Mouse (Mus musculus) MEL (cell line): Measurements from ENCODE around the gene Lad1. TPM values are rescaled to one million over a fixed set of nuclear protein-coding genes. Genes with fewer than 3 reads are reported as not detected.
A peak's percentile ranks its signal among the peaks of the same experiment; 100 is the strongest.

Source experiments
- DNase-seq: peaks from one replicate; pipeline ENCODE4 v3.0.0; 2011; ENCODE audit warnings: low read depth, low spot score
- H3K27ac ChIP-seq: 2 replicates; pipeline ENCODE4 v1.5.1; 2012; ENCODE audit warnings: low read depth, mild to moderate bottlenecking, control low read depth, low read length, moderate library complexity; ENCODE audit not compliant: control insufficient read depth
- H3K27me3 ChIP-seq, 2 experiments: fragments of 150-350 bp in 1 of 2; sonication (generic) in 1 of 2; 2 replicates each; pipeline ENCODE4 v1.6.1; 2012; ENCODE audit warnings: low read length in 2 of 2, mild to moderate bottlenecking in 2 of 2, improper control_type of control experiment in 1 of 2, moderate library complexity in 1 of 2; ENCODE audit not compliant: insufficient read depth in 2 of 2, control insufficient read depth in 1 of 2
- H3K36me3 ChIP-seq, 2 experiments: 2 replicates each; pipeline ENCODE4 v1.6.1; 2012 to 2014; ENCODE audit warnings: low read length in 2 of 2, improper control_type of control experiment in 1 of 2, inconsistent platforms in 1 of 2, mild to moderate bottlenecking in 1 of 2; ENCODE audit not compliant: insufficient read depth in 2 of 2, control insufficient read depth in 1 of 2
- H3K4me1 ChIP-seq, 2 experiments: fragments of 150-350 bp in 1 of 2; sonication (generic) in 1 of 2; 2 replicates each; pipeline ENCODE4 v1.6.1; 2012; ENCODE audit warnings: low read length in 2 of 2, improper control_type of control experiment in 1 of 2, mild to moderate bottlenecking in 1 of 2; ENCODE audit not compliant: insufficient read depth in 2 of 2, control insufficient read depth in 1 of 2
- H3K4me3 ChIP-seq, 2 experiments: fragments of 150-350 bp in 1 of 2; sonication (generic) in 1 of 2; 2 replicates each; pipeline ENCODE4 v1.5.1; 2012; ENCODE audit warnings: low read depth in 2 of 2, low read length in 2 of 2, mild to moderate bottlenecking in 2 of 2, moderate library complexity in 2 of 2, control low read depth in 1 of 2, improper control_type of control experiment in 1 of 2; ENCODE audit not compliant: control insufficient read depth in 1 of 2, insufficient read depth in 1 of 2
- H3K79me2 ChIP-seq: 2 replicates; pipeline ENCODE4 v1.6.1; 2012; ENCODE audit warnings: mild to moderate bottlenecking, low read length, moderate library complexity; ENCODE audit not compliant: control insufficient read depth, poor library complexity, insufficient read depth
- H3K9ac ChIP-seq: 2 replicates; pipeline ENCODE4 v1.6.1; 2012; ENCODE audit warnings: low read depth, mild to moderate bottlenecking, control low read depth, low read length, moderate library complexity; ENCODE audit not compliant: control insufficient read depth, poor library complexity, severe bottlenecking
- H3K9me3 ChIP-seq: fragments of 150-350 bp; sonication (generic); replicated peaks from 2 replicates; pipeline ENCODE4 v1.6.1; 2012; ENCODE audit warnings: mild to moderate bottlenecking, low read length, improper control_type of control experiment, moderate library complexity; ENCODE audit not compliant: insufficient read depth
- CHD2 ChIP-seq: IDR thresholded peaks from 2 replicates; pipeline ENCODE4 v1.6.1; 2011; ENCODE audit warnings: low read length, improper control_type of control experiment
- CTCF ChIP-seq, 3 experiments: IDR thresholded peaks in 2 of 3; conservative IDR thresholded peaks in 1 of 3; 2 replicates each; pipeline ENCODE4 v1.5.1; 2011 to 2012; ENCODE audit warnings: low read length in 3 of 3, low read depth in 2 of 3, mild to moderate bottlenecking in 2 of 3, improper control_type of control experiment in 1 of 3, inconsistent platforms in 1 of 3, mixed read lengths in 1 of 3, moderate library complexity in 1 of 3; ENCODE audit not compliant: control insufficient read depth in 1 of 3, insufficient read depth in 1 of 3, poor library complexity in 1 of 3, severe bottlenecking in 1 of 3
- E2F4 ChIP-seq: IDR thresholded peaks from 2 replicates; pipeline ENCODE4 v1.6.1; 2011; ENCODE audit warnings: low read depth, low read length, improper control_type of control experiment, borderline replicate concordance
- EP300 ChIP-seq, 2 experiments: IDR thresholded peaks; 2 replicates each; pipeline ENCODE4 v1.6.1; 2011; ENCODE audit warnings: improper control_type of control experiment in 2 of 2, low read length in 2 of 2, low read depth in 1 of 2, mild to moderate bottlenecking in 1 of 2
- ETS1 ChIP-seq: IDR thresholded peaks from 2 replicates; pipeline ENCODE4 v1.6.1; 2012; ENCODE audit warnings: low read depth, mild to moderate bottlenecking, inconsistent platforms, low read length, improper control_type of control experiment, moderate library complexity
- GATA1 ChIP-seq: IDR thresholded peaks from 2 replicates; pipeline ENCODE4 v1.6.1; 2011; ENCODE audit warnings: low read depth, low read length, improper control_type of control experiment
- HCFC1 ChIP-seq: IDR thresholded peaks from 2 replicates; pipeline ENCODE4 v1.6.1; 2012; ENCODE audit warnings: low read depth, mild to moderate bottlenecking, inconsistent platforms, low read length, improper control_type of control experiment, moderate library complexity
- JUND ChIP-seq: IDR thresholded peaks from 2 replicates; pipeline ENCODE4 v1.6.1; 2011; ENCODE audit warnings: low read depth, mild to moderate bottlenecking, improper control_type of control experiment, low read length
- KAT2A ChIP-seq: conservative IDR thresholded peaks from 2 replicates; pipeline ENCODE4 v1.6.1; 2012; ENCODE audit warnings: low read depth, low read length, improper control_type of control experiment, inconsistent platforms
- MAX ChIP-seq: IDR thresholded peaks from 2 replicates; pipeline ENCODE4 v1.6.1; 2011; ENCODE audit warnings: low read length, improper control_type of control experiment
- MEF2A ChIP-seq: IDR thresholded peaks from 2 replicates; pipeline ENCODE4 v1.6.1; 2014; ENCODE audit warnings: low read depth, mild to moderate bottlenecking, inconsistent platforms, low read length, improper control_type of control experiment; ENCODE audit not compliant: poor library complexity, insufficient replicate concordance, severe bottlenecking; ENCODE audit errors: extremely low read depth
- MXI1 ChIP-seq: IDR thresholded peaks from 2 replicates; pipeline ENCODE4 v1.6.1; 2011; ENCODE audit warnings: mild to moderate bottlenecking, low read depth, low read length, improper control_type of control experiment
- MYB ChIP-seq: IDR thresholded peaks from 2 replicates; pipeline ENCODE4 v1.6.1; 2011; ENCODE audit warnings: mild to moderate bottlenecking, low read depth, low read length, improper control_type of control experiment
- MYC ChIP-seq: IDR thresholded peaks from 2 replicates; pipeline ENCODE4 v1.6.1; 2011; ENCODE audit warnings: low read depth, mild to moderate bottlenecking, low read length, improper control_type of control experiment, moderate library complexity
- NRF1 ChIP-seq: IDR thresholded peaks from 2 replicates; pipeline ENCODE4 v1.6.1; 2014; ENCODE audit warnings: low read depth, mild to moderate bottlenecking, inconsistent platforms, low read length, improper control_type of control experiment, moderate library complexity; ENCODE audit not compliant: poor library complexity, insufficient read depth, severe bottlenecking
- POLR2A ChIP-seq, 2 experiments: IDR thresholded peaks; 2 replicates each; pipeline ENCODE4 v1.6.1; 2011 to 2012; ENCODE audit warnings: low read length in 2 of 2, mild to moderate bottlenecking in 2 of 2, control low read depth in 1 of 2, improper control_type of control experiment in 1 of 2, low read depth in 1 of 2, moderate library complexity in 1 of 2; ENCODE audit not compliant: control insufficient read depth in 1 of 2, insufficient read depth in 1 of 2, poor library complexity in 1 of 2
- POLR2AphosphoS5 ChIP-seq: IDR thresholded peaks from 2 replicates; pipeline ENCODE4 v1.6.1; 2012; ENCODE audit warnings: low read depth, borderline replicate concordance, mild to moderate bottlenecking, inconsistent platforms, low read length, moderate library complexity, mixed read lengths
- RAD21 ChIP-seq: IDR thresholded peaks from 2 replicates; pipeline ENCODE4 v1.6.1; 2011; ENCODE audit warnings: mild to moderate bottlenecking, low read depth, low read length, improper control_type of control experiment
- RCOR1 ChIP-seq: IDR thresholded peaks from 2 replicates; pipeline ENCODE4 v1.6.1; 2012; ENCODE audit warnings: low read depth, mild to moderate bottlenecking, inconsistent platforms, low read length, improper control_type of control experiment
- SMC3 ChIP-seq: IDR thresholded peaks from 2 replicates; pipeline ENCODE4 v1.6.1; 2011; ENCODE audit warnings: low read depth, low read length, improper control_type of control experiment
- TAL1 ChIP-seq: IDR thresholded peaks from 2 replicates; pipeline ENCODE4 v1.6.1; 2012; ENCODE audit warnings: mild to moderate bottlenecking, inconsistent platforms, low read length, moderate library complexity, mixed read lengths
- TBP ChIP-seq: IDR thresholded peaks from 2 replicates; pipeline ENCODE4 v1.8.0; 2011; ENCODE audit warnings: low read depth, low read length, improper control_type of control experiment
- UBTF ChIP-seq: IDR thresholded peaks from 2 replicates; pipeline ENCODE4 v1.6.1; 2012; ENCODE audit warnings: low read depth, mild to moderate bottlenecking, inconsistent platforms, low read length, improper control_type of control experiment, moderate library complexity, borderline replicate concordance; ENCODE audit not compliant: insufficient read depth
- USF1 ChIP-seq: IDR thresholded peaks from 2 replicates; pipeline ENCODE4 v1.6.1; 2014; ENCODE audit warnings: low read depth, mild to moderate bottlenecking, inconsistent platforms, low read length, improper control_type of control experiment, moderate library complexity
- USF2 ChIP-seq, 2 experiments: IDR thresholded peaks; 2 replicates each; pipeline ENCODE4 v1.6.1; 2011 to 2012; ENCODE audit warnings: improper control_type of control experiment in 2 of 2, low read length in 2 of 2, borderline replicate concordance in 1 of 2, inconsistent platforms in 1 of 2, low read depth in 1 of 2, mild to moderate bottlenecking in 1 of 2; ENCODE audit not compliant: insufficient read depth in 1 of 2
- ZKSCAN1 ChIP-seq: IDR thresholded peaks from 2 replicates; pipeline ENCODE4 v1.6.1; 2012; ENCODE audit warnings: low read depth, mild to moderate bottlenecking, inconsistent platforms, low read length, improper control_type of control experiment, moderate library complexity
- ZNF384 ChIP-seq: IDR thresholded peaks from 2 replicates; pipeline ENCODE4 v1.6.1; 2012; ENCODE audit warnings: low read depth, mild to moderate bottlenecking, inconsistent platforms, low read length, improper control_type of control experiment
- polyA plus RNA-seq, 2 experiments: library from polyadenylated mRNA; stranded (reverse) in 1 of 2; unstranded in 1 of 2; fragments of >175 nt in 1 of 2; fragments of >200 nt in 1 of 2; gene quantifications; 2 replicates each; pipeline versions ENCODE4 v1.2.1 to v1.2.4; 2012; ENCODE audit warnings: low replicate concordance in 2 of 2, low read depth in 1 of 2; ENCODE audit not compliant: insufficient read length in 2 of 2, insufficient read depth in 1 of 2, missing spikeins in 1 of 2
- total RNA-seq: library from RNA; depleted of rRNA; stranded (reverse); fragments of 300-350 nt; gene quantifications from 2 replicates; pipeline ENCODE4 v1.2.3, GENCODE M21; 2012

The Lad1 gene
- total and polyA plus RNA-seq, 3 experiments = not detected

DNA sequence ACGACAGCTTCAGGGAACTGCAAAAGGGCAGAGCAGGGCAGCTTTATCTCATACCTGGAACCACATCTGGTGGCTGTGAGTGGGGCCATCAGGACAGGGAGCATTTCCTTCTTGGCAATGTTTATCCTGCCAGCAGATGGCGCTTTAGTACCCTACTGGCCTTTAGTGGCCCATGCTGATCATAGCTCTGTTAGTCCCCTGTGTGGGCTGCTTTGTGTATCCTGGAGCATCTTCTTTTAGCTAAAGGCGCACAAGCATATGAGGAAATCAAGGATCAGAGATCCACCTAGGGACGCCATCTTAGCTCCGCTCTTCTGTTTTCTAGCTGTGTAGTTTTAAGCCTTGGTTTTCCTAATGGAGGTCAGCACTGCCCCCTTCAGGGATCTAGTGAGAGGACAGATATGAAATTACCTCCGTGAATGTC is 28.8 kb downstream of the Lad1 start (continued):
- TF ChIP-seq POLR2AphosphoS5 (no peak), USF2 (IDR thresholded peaks at IDR 0.05; ENCODE audit: borderline replicate concordance in 1 of 2, insufficient read depth in 1 of 2, low read depth in 1 of 2, low read length in 2 of 2) (no peak), NRF1 (no peak), SMC3 (peak; percentile 54), USF1 (no peak), MXI1 (no peak), UBTF (no peak), RAD21 (peak; percentile 31), E2F4 (no peak), RCOR1 (no peak), ZNF384 (no peak), ZKSCAN1 (no peak), JUND (no peak), EP300 (IDR thresholded peaks at IDR 0.05; ENCODE audit: low read depth in 1 of 2, low read length in 2 of 2) (no peak)

DNA sequence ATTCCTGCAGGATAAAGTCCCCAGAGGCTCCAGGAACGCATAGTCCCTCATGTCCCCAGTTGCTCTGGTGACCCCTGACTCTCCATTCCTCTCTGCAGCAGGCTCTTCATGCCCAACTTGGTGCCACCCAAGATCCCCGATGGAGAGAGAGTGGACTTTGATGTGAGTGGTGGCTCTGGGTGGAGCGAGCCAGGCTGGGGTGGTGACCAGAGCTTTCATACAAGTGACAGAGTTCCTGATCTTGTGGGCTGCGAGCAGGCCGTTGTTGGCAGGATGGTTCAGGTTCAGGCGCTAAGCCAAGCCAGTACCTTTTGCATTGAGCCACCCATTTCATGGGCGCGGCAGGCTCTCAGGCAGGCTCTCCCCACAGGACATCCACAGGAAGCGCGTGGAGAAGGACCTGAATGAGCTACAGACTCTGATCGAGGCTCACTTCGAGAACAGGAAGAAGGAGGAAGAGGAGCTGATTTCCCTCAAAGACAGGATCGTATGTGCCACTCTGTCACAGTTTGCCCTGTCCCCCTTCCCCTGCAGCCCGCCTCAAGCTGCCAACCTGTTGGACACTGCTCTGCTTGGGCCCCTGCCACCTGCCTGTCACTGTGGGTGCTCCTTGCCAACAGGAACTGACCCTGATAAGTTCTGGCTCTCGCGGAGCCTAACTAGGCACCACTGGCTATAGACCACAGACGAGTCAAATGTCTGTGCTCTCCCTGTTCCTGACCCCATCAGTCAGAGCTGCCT is 29.4 kb downstream of the Lad1 start:
- no peaks in the 10 kb centered on the region for H3K79me2 ChIP-seq
- no peak overlapping the region for H3K27ac ChIP-seq
- TF ChIP-seq KAT2A = no peak
- TF ChIP-seq SMC3 = no peak
- TF ChIP-seq EP300 (IDR thresholded peaks at IDR 0.05; ENCODE audit: low read depth in 1 of 2, low read length in 2 of 2) = no peak
- no peak for TF ChIP-seq POLR2A (IDR thresholded peaks at IDR 0.05; ENCODE audit: control insufficient read depth in 1 of 2, insufficient read depth in 1 of 2, low read depth in 1 of 2, low read length in 2 of 2, poor library complexity in 1 of 2)
- TF ChIP-seq GATA1 = no peak
- TF ChIP-seq TAL1 = no peak
- TF ChIP-seq CTCF (IDR thresholded peaks at IDR 0.05 in 2 of 3, conservative IDR thresholded peaks at IDR 0.05 in 1 of 3; ENCODE audit: control insufficient read depth in 1 of 3, insufficient read depth in 1 of 3, low read depth in 2 of 3, low read length in 3 of 3, poor library complexity in 1 of 3, severe bottlenecking in 1 of 3) = no peak
- TF ChIP-seq MAX = no peak
- TF ChIP-seq NRF1 = no peak
- TF ChIP-seq MXI1 = no peak
- TF ChIP-seq TBP = no peak
- no peak for TF ChIP-seq HCFC1
- no peak for TF ChIP-seq MYC
- TF ChIP-seq ETS1 = no peak
- no peak for TF ChIP-seq USF2 (IDR thresholded peaks at IDR 0.05; ENCODE audit: borderline replicate concordance in 1 of 2, insufficient read depth in 1 of 2, low read depth in 1 of 2, low read length in 2 of 2)
- no peak for TF ChIP-seq USF1
- TF ChIP-seq MYB = no peak
- TF ChIP-seq CHD2 = no peak
- TF ChIP-seq MEF2A = no peak
- peak; percentile 15 for DNase-seq
- peaks cover 0 to 3% of the 10 kb centered on the region in 2 experiments; a peak in 1 of 4 replicates for H3K36me3 ChIP-seq
- H3K27me3 ChIP-seq = peaks cover 0 to 1% of the 10 kb centered on the region in 2 experiments; a peak in 1 of 4 replicates
- 0 out of 4 replicates have a peak overlapping the region, but pooled peaks of 1 of the 2 experiments have one; percentile 11 for H3K4me3 ChIP-seq
- no peak overlapping the region for H3K9ac ChIP-seq
- H3K9me3 ChIP-seq = no peaks in the 10 kb centered on the region
- peaks cover 0 to 8% of the 10 kb centered on the region in 2 experiments; a peak in 1 of 4 replicates for H3K4me1 ChIP-seq
